Comparison of ENCODE assay signal across 8 mouse cellular contexts in genomic region chr2:38285781-38286432, GRCm38 (mm10). TPM values are rescaled to one million over a fixed set of nuclear protein-coding genes. Genes with fewer than 3 reads are reported as not detected.
DNase-seq lines count a peak whose midpoint lies in the region; ATAC-seq and TF ChIP-seq lines count a peak whose summit lies in the region.

No protein-coding gene starts in this region.

- no peak for TF ChIP-seq EP300 in liver, postnatal 0 days (IDR thresholded peaks at IDR 0.05; ENCODE audit: low read depth)

- no peaks in the 10 kb centered on the region for H3K9me3 ChIP-seq in heart, embryonic 10.5 days
- H3K9me3 ChIP-seq in hindbrain, embryonic 15.5 days: no peaks in the 10 kb centered on the region
- no peaks in the 10 kb centered on the region for H3K9me3 ChIP-seq in liver, postnatal 0 days (ENCODE audit: low read length)

- no peak for ATAC-seq in hindbrain, embryonic 15.5 days (ENCODE audit: low FRiP score, low read depth)
- ATAC-seq in liver, postnatal 0 days: no peak

- H3K27ac ChIP-seq in heart, embryonic 10.5 days: peak overlapping the region; percentile 95
- H3K27ac ChIP-seq in hindbrain, embryonic 15.5 days (replicated peaks): no peak overlapping the region
- H3K27ac ChIP-seq in liver, postnatal 0 days (ENCODE audit: low read depth): peak overlapping the region; percentile 93

- H3K9ac ChIP-seq in hindbrain, embryonic 15.5 days: peak overlapping the region; percentile 82
- H3K9ac ChIP-seq in liver, postnatal 0 days (replicated peaks): peak overlapping the region; percentile 90

- no peaks in the 10 kb centered on the region for H3K36me3 ChIP-seq in heart, embryonic 10.5 days
- H3K36me3 ChIP-seq in hindbrain, embryonic 15.5 days: no peaks in the 10 kb centered on the region
- no peaks in the 10 kb centered on the region for H3K36me3 ChIP-seq in liver, postnatal 0 days (replicated peaks; ENCODE audit: insufficient read depth, low read length)

- DNase-seq in heart, embryonic 10.5 days (ENCODE audit: low spot score): no peak
- no peak for DNase-seq in heart, postnatal 10 days
- peak; percentile 20 for DNase-seq in adipocyte (ENCODE audit: low spot score)
- no peak for DNase-seq in liver, postnatal 0 days
- no peak for DNase-seq in right cerebral cortex, postnatal 14 days
- no peak for DNase-seq in embryo, embryonic 11 days
- no peak for DNase-seq in frontal cortex, postnatal 14 days (ENCODE audit: low spot score in 2 of 2)

- peak overlapping the region; percentile 80 for H3K4me3 ChIP-seq in heart, embryonic 10.5 days
- H3K4me3 ChIP-seq in hindbrain, embryonic 15.5 days: peak overlapping the region; percentile 98
- H3K4me3 ChIP-seq in liver, postnatal 0 days (ENCODE audit: low read depth, low read length): peak overlapping the region; percentile 81

- 75% methylated on average over 4 of the region's 4 CpGs for WGBS in heart, embryonic 10.5 days
- 66% methylated on average over 4 of the region's 4 CpGs for WGBS in hindbrain, embryonic 15.5 days
- 52% methylated on average over 4 of the region's 4 CpGs for WGBS in liver, postnatal 0 days (ENCODE audit: insufficient replicate concordance)

- intact Hi-C loops in heart, postnatal 10 days (cut with DNase I): no loop called here

- H3K4me1 ChIP-seq in heart, embryonic 10.5 days: peaks cover 17% of the 10 kb centered on the region
- H3K4me1 ChIP-seq in hindbrain, embryonic 15.5 days (replicated peaks): peaks cover 20% of the 10 kb centered on the region
- peaks cover 23% of the 10 kb centered on the region for H3K4me1 ChIP-seq in liver, postnatal 0 days (ENCODE audit: insufficient read depth)

- H3K4me2 ChIP-seq in hindbrain, embryonic 15.5 days: peak overlapping the region; percentile 60
- H3K4me2 ChIP-seq in liver, postnatal 0 days (ENCODE audit: low read depth, low read length): peak overlapping the region; percentile 92

- H3K27me3 ChIP-seq in heart, embryonic 10.5 days (ENCODE audit: insufficient read depth, poor library complexity, severe bottlenecking): no peaks in the 10 kb centered on the region
- H3K27me3 ChIP-seq in hindbrain, embryonic 15.5 days: 0 out of 2 replicates have a peak, but pooled peaks cover 3% of the 10 kb centered on the region
- no peaks in the 10 kb centered on the region for H3K27me3 ChIP-seq in liver, postnatal 0 days (ENCODE audit: insufficient read depth, low read length)

- TF ChIP-seq CTCF in liver, postnatal 0 days (IDR thresholded peaks at IDR 0.05; ENCODE audit: low read depth): no peak

RNA-seq across cellular contexts. Expression of gene Dennd1a, which starts 1.3 kb away (rescaled TPM):
- 12.1 and 14.8 TPM in 2 replicates for polyA plus RNA-seq in heart, embryonic 10.5 days (2016; fragmentation: Nextera tagmentation; extraction: Ambion mirVana)
- total RNA-seq in heart, postnatal 10 days (2021): 10 to 100 TPM; 27.3 to 29.0 TPM
- 23.0 and 24.5 TPM in 2 replicates for polyA plus RNA-seq in hindbrain, embryonic 15.5 days (2015; fragmentation: Nextera tagmentation; extraction: Ambion mirVana)
- 3.6 and 3.8 TPM in 2 replicates for polyA plus RNA-seq in liver, postnatal 0 days (2015; fragmentation: Nextera tagmentation; extraction: Ambion mirVana)

RNA-seq across cellular contexts. Expression of gene Lhx2, which starts 53.2 kb away (rescaled TPM):
- polyA plus RNA-seq in heart, embryonic 10.5 days (2016; fragmentation: Nextera tagmentation; extraction: Ambion mirVana): 0.58 and 6.0 TPM in 2 replicates
- total RNA-seq in heart, postnatal 10 days (2021): under 1 TPM in 1 of 2 experiments, not detected in 1; 0.15 TPM
- polyA plus RNA-seq in hindbrain, embryonic 15.5 days (2015; fragmentation: Nextera tagmentation; extraction: Ambion mirVana): 12.3 and 63.3 TPM in 2 replicates
- polyA plus RNA-seq in liver, postnatal 0 days (2015; fragmentation: Nextera tagmentation; extraction: Ambion mirVana): 1.7 and 2.8 TPM in 2 replicates
